ENCODE assay signal across 10 mouse cellular contexts in genomic region chr3:122481891-122482739, GRCm38 (mm10).
DNase-seq lines count a peak whose midpoint lies in the region; ATAC-seq lines count a peak whose summit lies in the region.
"Had no signal": no experiment of that assay in that cellular context is flagged by ENCODE, and none has a peak within 500 bp of the region (broad histone marks: within the 10 kb centered on the region; RNA-seq: fewer than 3 reads in every experiment).

No protein-coding gene starts in this region.

- ATAC-seq in forebrain, embryonic 13.5 days = no peak
- peak; percentile 52 for ATAC-seq in liver, embryonic 13.5 days (ENCODE audit: low read depth)

- no peak for DNase-seq in forebrain, embryonic 10.5 days (ENCODE audit: extremely low spot score, low spot score)
- peak; percentile 81 for DNase-seq in 3134 (ENCODE audit: extremely low read depth, insufficient read length, low spot score)
- DNase-seq in liver, embryonic 13.5 days = no peak
- no peak for DNase-seq in lung, postnatal 4 days
- DNase-seq in left cerebral cortex, adult 9 months (ENCODE audit: low spot score in 2 of 2) = no peak
- DNase-seq in heart, postnatal 25 days (ENCODE audit: low spot score) = no peak
- DNase-seq: cerebellum, adult 9-10 months had no signal

- H3K9me3 ChIP-seq in forebrain, embryonic 10.5 days = no peaks in the 10 kb centered on the region
- no peaks in the 10 kb centered on the region for H3K9me3 ChIP-seq in forebrain, embryonic 13.5 days (replicated peaks)
- H3K9me3 ChIP-seq in liver, embryonic 13.5 days (replicated peaks) = no peaks in the 10 kb centered on the region
- H3K9me3 ChIP-seq: limb, embryonic 12.5 days had no signal

- no peak overlapping the region for H3K9ac ChIP-seq in forebrain, embryonic 13.5 days
- H3K9ac ChIP-seq in liver, embryonic 13.5 days = no peak overlapping the region
- H3K9ac ChIP-seq: limb, embryonic 12.5 days had no signal

- peaks cover 83% of the 10 kb centered on the region for H3K4me1 ChIP-seq in forebrain, embryonic 10.5 days
- peaks cover 64% of the 10 kb centered on the region for H3K4me1 ChIP-seq in forebrain, embryonic 13.5 days
- H3K4me1 ChIP-seq in brown adipose tissue, adult 24 weeks (ENCODE audit: control insufficient read depth, insufficient read depth, insufficient read length, low read length) = peaks cover 32% of the 10 kb centered on the region
- H3K4me1 ChIP-seq in liver, embryonic 13.5 days (replicated peaks) = peaks cover 21% of the 10 kb centered on the region

- peak overlapping the region; percentile 69; the same call in 1 of the 2 replicates for H3K27ac ChIP-seq in forebrain, embryonic 10.5 days
- no peak overlapping the region for H3K27ac ChIP-seq in forebrain, embryonic 13.5 days
- H3K27ac ChIP-seq in brown adipose tissue, adult 24 weeks (replicated peaks; ENCODE audit: low read depth, low read length) = peak overlapping the region; percentile 70
- no peak overlapping the region for H3K27ac ChIP-seq in liver, embryonic 13.5 days
- H3K27ac ChIP-seq: limb, embryonic 12.5 days had no signal

- WGBS in forebrain, embryonic 10.5 days = 72% methylated on average over 21 of the region's 21 CpGs
- WGBS in forebrain, embryonic 13.5 days = 81% methylated on average over 21 of the region's 21 CpGs
- 58% methylated on average over 21 of the region's 21 CpGs for WGBS in liver, embryonic 13.5 days (ENCODE audit: insufficient replicate concordance)

- H3K27me3 ChIP-seq in forebrain, embryonic 10.5 days (ENCODE audit: poor library complexity, severe bottlenecking) = 0 out of 2 replicates have a peak, but pooled peaks cover 3% of the 10 kb centered on the region
- peaks cover 2% of the 10 kb centered on the region; the same call in 1 of the 2 replicates for H3K27me3 ChIP-seq in forebrain, embryonic 13.5 days
- no peaks in the 10 kb centered on the region for H3K27me3 ChIP-seq in liver, embryonic 13.5 days
- H3K27me3 ChIP-seq: limb, embryonic 12.5 days had no signal

- H3K36me3 ChIP-seq in forebrain, embryonic 10.5 days (replicated peaks) = no peaks in the 10 kb centered on the region
- H3K36me3 ChIP-seq in forebrain, embryonic 13.5 days (ENCODE audit: poor library complexity, severe bottlenecking) = no peaks in the 10 kb centered on the region
- H3K36me3 ChIP-seq in liver, embryonic 13.5 days = no peaks in the 10 kb centered on the region
- H3K36me3 ChIP-seq: limb, embryonic 12.5 days had no signal

- intact Hi-C loops in heart, postnatal 25 days (cut with DNase I) = no loop called here

- H3K4me3 ChIP-seq in forebrain, embryonic 10.5 days = no peak overlapping the region
- H3K4me3 ChIP-seq in forebrain, embryonic 13.5 days = no peak overlapping the region
- H3K4me3 ChIP-seq in brown adipose tissue, adult 24 weeks (ENCODE audit: insufficient read depth, low read depth, low read length) = no peak overlapping the region
- no peak overlapping the region for H3K4me3 ChIP-seq in liver, embryonic 13.5 days (replicated peaks)
- H3K4me3 ChIP-seq: limb, embryonic 12.5 days had no signal

- H3K4me2 ChIP-seq in forebrain, embryonic 13.5 days = no peak overlapping the region
- H3K4me2 ChIP-seq in liver, embryonic 13.5 days = peak overlapping the region; percentile 30
- H3K4me2 ChIP-seq: limb, embryonic 12.5 days had no signal

Comparison
In these comparisons a context has a peak if more than half of its experiments do, and no peak if none do; other contexts are left out.
1. H3K27ac ChIP-seq: peak in forebrain, embryonic 10.5 days (single experiment) and brown adipose tissue, adult 24 weeks (single experiment); none in forebrain, embryonic 13.5 days (single experiment) and liver, embryonic 13.5 days (single experiment).